Mouse (Mus musculus) skeletal muscle tissue, postnatal 0 days (tissue): ENCODE results near the gene Olfr1226. TPM values are rescaled to one million over a fixed set of nuclear protein-coding genes. Genes with fewer than 3 reads are reported as not detected.

Experiments
- polyA plus RNA-seq: library from polyadenylated mRNA; unstranded; fragments of >200 nt; fragmentation: Nextera tagmentation; extraction: Ambion mirVana; gene quantifications from 2 replicates; pipeline ENCODE4 v1.2.1, GENCODE M21; 2015

Olfr1226 gene
- not detected in 2 replicates for polyA plus RNA-seq

GRCm38 (mm10) chr2:89199948-89200347 is at the start of gene Olfr1226:
Gene Olfr1226, minus strand, starts transcription at chr2:89200048.

GRCm38 (mm10) chr2:89174569-89174968 is 25.3 kb downstream of the Olfr1226 start, which contains the start of gene Olfr1225:
Gene Olfr1225, minus strand, starts transcription at chr2:89174669.

GRCm38 (mm10) chr2:89163991-89164390 is 35.9 kb downstream of the Olfr1226 start, which contains the start of gene Olfr1224-ps1:
Gene Olfr1224-ps1, minus strand, starts transcription at chr2:89164091.

GRCm38 (mm10) chr2:89151460-89151859 is 48.4 kb downstream of the Olfr1226 start, which contains the start of gene Olfr1223:
Gene Olfr1223, minus strand, starts transcription at chr2:89151560.

Other genes with a start within 250 kb of the Olfr1226 start
- not detected in 2 replicates for gene Olfr1212, start 246.1 kb downstream of the Olfr1226 start, polyA plus RNA-seq
- not detected in 2 replicates for gene Gm13762, start 219.8 kb downstream of the Olfr1226 start, polyA plus RNA-seq
- not detected in 2 replicates for gene Olfr1214, start 207.4 kb downstream of the Olfr1226 start, polyA plus RNA-seq
- not detected in 2 replicates for gene Olfr1215, start 193.1 kb downstream of the Olfr1226 start, polyA plus RNA-seq
- gene Olfr1216, start 181.7 kb downstream of the Olfr1226 start, polyA plus RNA-seq: not detected in 2 replicates
- not detected in 2 replicates for gene Olfr1217, start 168.0 kb downstream of the Olfr1226 start, polyA plus RNA-seq
- gene Olfr1218, start 138.9 kb downstream of the Olfr1226 start, polyA plus RNA-seq: not detected in 2 replicates
- gene Olfr1219, start 116.5 kb downstream of the Olfr1226 start, polyA plus RNA-seq: not detected in 2 replicates
- not detected in 2 replicates for gene Olfr1220, start 93.2 kb downstream of the Olfr1226 start, polyA plus RNA-seq
- gene Olfr1221, start 82.8 kb downstream of the Olfr1226 start, polyA plus RNA-seq: not detected in 2 replicates
- not detected in 2 replicates for gene Olfr1222, start 67.0 kb downstream of the Olfr1226 start, polyA plus RNA-seq
- gene Olfr1223, start 48.5 kb downstream of the Olfr1226 start, polyA plus RNA-seq: not detected in 2 replicates
- gene Olfr1224-ps1, start 36.0 kb downstream of the Olfr1226 start, polyA plus RNA-seq: not detected in 2 replicates
- not detected in 2 replicates for gene Olfr1225, start 25.4 kb downstream of the Olfr1226 start, polyA plus RNA-seq
- not detected in 2 replicates for gene Olfr1228, start 54.0 kb upstream of the Olfr1226 start, polyA plus RNA-seq
- gene Olfr1229, start 88.0 kb upstream of the Olfr1226 start, polyA plus RNA-seq: not detected in 2 replicates
- gene Olfr1230, start 97.2 kb upstream of the Olfr1226 start, polyA plus RNA-seq: not detected in 2 replicates
- gene Olfr1231, start 107.0 kb upstream of the Olfr1226 start, polyA plus RNA-seq: not detected in 2 replicates
- gene Olfr1232, start 129.6 kb upstream of the Olfr1226 start, polyA plus RNA-seq: not detected in 2 replicates
- not detected in 2 replicates for gene Olfr1233, start 142.3 kb upstream of the Olfr1226 start, polyA plus RNA-seq
- gene Olfr1234, start 164.8 kb upstream of the Olfr1226 start, polyA plus RNA-seq: not detected in 2 replicates
- not detected in 2 replicates for gene Olfr1238, start 209.6 kb upstream of the Olfr1226 start, polyA plus RNA-seq
- gene Olfr1239, start 220.4 kb upstream of the Olfr1226 start, polyA plus RNA-seq: not detected in 2 replicates
- gene Olfr1240, start 243.0 kb upstream of the Olfr1226 start, polyA plus RNA-seq: not detected in 2 replicates